Mouse (Mus musculus) myocyte (in vitro differentiated cells): ENCODE measurements around the gene Ddx28. TPM values are rescaled to one million over a fixed set of nuclear protein-coding genes. Genes with fewer than 3 reads are reported as not detected.
"Not testable (repeated sequence)": the region's sequence is repeated elsewhere in the genome, so short reads cannot be mapped to it uniquely, and the experiment has no call there.

ENCODE experiments used
- H3K27me3 ChIP-seq: one replicate; pipeline ENCODE4 v1.6.1; 2011; ENCODE audit not compliant: control insufficient read depth, insufficient read depth, insufficient read length
- H3K36me3 ChIP-seq: one replicate; pipeline ENCODE4 v1.6.1; 2011; ENCODE audit not compliant: control insufficient read depth, insufficient read depth
- H3K4me2 ChIP-seq: one replicate; pipeline ENCODE4 v1.6.1; 2011; ENCODE audit warnings: low read depth, control low read depth
- H3K4me3 ChIP-seq: one replicate; pipeline ENCODE4 v1.5.1; 2011; ENCODE audit warnings: mild to moderate bottlenecking, control low read depth, moderate library complexity
- H3K79me2 ChIP-seq: one replicate; pipeline ENCODE4 v1.6.1; 2011; ENCODE audit not compliant: control insufficient read depth, insufficient read depth
- H3ac ChIP-seq: one replicate; pipeline ENCODE4 v1.6.1; 2011; ENCODE audit not compliant: control insufficient read depth, insufficient read length
- CEBPB ChIP-seq: IDR thresholded peaks from 2 replicates; pipeline ENCODE4 v1.6.1; 2011; ENCODE audit warnings: mild to moderate bottlenecking, moderate library complexity; ENCODE audit not compliant: poor library complexity, insufficient read depth, severe bottlenecking
- E2F4 ChIP-seq: IDR thresholded peaks from one replicate; pipeline ENCODE4 v1.6.1; 2011; ENCODE audit warnings: mild to moderate bottlenecking, control low read depth, moderate library complexity; ENCODE audit not compliant: insufficient read depth
- MAX ChIP-seq: IDR thresholded peaks from one replicate; pipeline ENCODE4 v1.6.1; 2011; ENCODE audit warnings: low read depth, mild to moderate bottlenecking, control low read depth
- MYOD1 ChIP-seq, 3 experiments: IDR thresholded peaks; one replicate each; pipeline ENCODE4 v1.6.1; 2011; ENCODE audit warnings: control low read depth in 2 of 3, low read depth in 2 of 3, mild to moderate bottlenecking in 2 of 3, moderate library complexity in 1 of 3; ENCODE audit not compliant: insufficient read length in 2 of 3, control insufficient read depth in 1 of 3
- MYOG ChIP-seq, 3 experiments: IDR thresholded peaks; one replicate each; pipeline ENCODE4 v1.6.1; 2011; ENCODE audit warnings: control low read depth in 2 of 3, low read depth in 2 of 3, mild to moderate bottlenecking in 2 of 3; ENCODE audit not compliant: insufficient read length in 2 of 3, control insufficient read depth in 1 of 3, insufficient read depth in 1 of 3
- POLR2A ChIP-seq: IDR thresholded peaks from one replicate; pipeline ENCODE4 v1.6.1; 2011; ENCODE audit warnings: low read depth, mild to moderate bottlenecking, control low read depth, moderate library complexity; ENCODE audit not compliant: insufficient read length
- POLR2AphosphoS2 ChIP-seq: IDR thresholded peaks from one replicate; pipeline ENCODE4 v1.6.1; 2011; ENCODE audit warnings: low read depth, control low read depth; ENCODE audit not compliant: insufficient read length
- REST ChIP-seq: IDR thresholded peaks from one replicate; pipeline ENCODE4 v1.6.1; 2011; ENCODE audit warnings: mild to moderate bottlenecking, control low read depth, moderate library complexity; ENCODE audit not compliant: insufficient read depth, insufficient read length
- SRF ChIP-seq: IDR thresholded peaks from one replicate; pipeline ENCODE4 v1.6.1; 2011; ENCODE audit warnings: low read depth; ENCODE audit not compliant: control insufficient read depth, insufficient read length
- TCF12 ChIP-seq: IDR thresholded peaks from one replicate; pipeline ENCODE4 v1.6.1; 2011; ENCODE audit warnings: mild to moderate bottlenecking, control low read depth; ENCODE audit not compliant: poor library complexity, insufficient read depth, severe bottlenecking
- TCF3 ChIP-seq: IDR thresholded peaks from one replicate; pipeline ENCODE4 v1.6.1; 2011; ENCODE audit warnings: low read depth, control low read depth; ENCODE audit not compliant: insufficient read length
- USF1 ChIP-seq: IDR thresholded peaks from one replicate; pipeline ENCODE4 v1.6.1; 2011; ENCODE audit warnings: low read depth, mild to moderate bottlenecking, control low read depth, moderate library complexity
- polyA plus RNA-seq: library from polyadenylated mRNA; unstranded; fragments of >200 nt; fragmentation: generic; extraction: Trizol; gene quantifications from one replicate; pipeline ENCODE4 v1.2.1, GENCODE M21; 2012; ENCODE audit warnings: missing spikeins

Ddx28 gene
- polyA plus RNA-seq, 1 experiment, result 20.6 TPM

DNA sequence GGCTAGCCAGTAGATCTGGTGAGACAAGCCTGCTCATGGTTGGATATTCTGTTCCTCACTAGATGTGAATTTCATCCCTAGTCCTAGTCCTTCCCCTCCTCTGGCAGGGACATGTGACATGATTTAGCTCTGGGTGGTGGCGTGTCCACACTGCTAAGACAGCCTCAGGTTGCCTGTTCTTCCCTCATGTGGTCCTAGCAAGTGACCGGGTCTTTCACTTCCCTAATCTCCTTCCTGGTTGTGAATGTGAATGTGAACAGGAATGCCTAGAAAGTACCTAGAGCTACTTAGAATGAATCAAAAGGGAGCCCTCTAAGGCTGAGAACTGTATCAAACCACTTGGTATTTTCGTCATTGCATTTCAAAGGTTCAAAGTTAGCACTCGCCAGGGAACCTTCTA lies 27.9 kb upstream of the Ddx28 start:
- Histone ChIP-seq H3K4me2 (no peak overlapping the region), H3K4me3 (no peak overlapping the region), H3K36me3 (peaks cover 4% of the 10 kb centered on the region), H3K27me3 (no peaks in the 10 kb centered on the region), H3ac (no peak overlapping the region), H3K79me2 (no peaks in the 10 kb centered on the region)
- TF ChIP-seq E2F4, result no peak

- no peak overlapping the region for H3ac ChIP-seq
- no peaks in the 10 kb centered on the region for H3K27me3 ChIP-seq
- no peak overlapping the region for H3K4me3 ChIP-seq
- TF ChIP-seq MYOG (IDR thresholded peaks at IDR 0.05; ENCODE audit: control insufficient read depth in 1 of 3, insufficient read depth in 1 of 3, insufficient read length in 2 of 3, low read depth in 2 of 3), result no peak
- H3K4me2 ChIP-seq, result no peak overlapping the region
- H3K79me2 ChIP-seq, result no peaks in the 10 kb centered on the region
- peaks cover 9% of the 10 kb centered on the region for H3K36me3 ChIP-seq
Measured at GRCm38 (mm10) chr8:106038721-106039120, 27.0 kb upstream of the Ddx28 start.

DNA sequence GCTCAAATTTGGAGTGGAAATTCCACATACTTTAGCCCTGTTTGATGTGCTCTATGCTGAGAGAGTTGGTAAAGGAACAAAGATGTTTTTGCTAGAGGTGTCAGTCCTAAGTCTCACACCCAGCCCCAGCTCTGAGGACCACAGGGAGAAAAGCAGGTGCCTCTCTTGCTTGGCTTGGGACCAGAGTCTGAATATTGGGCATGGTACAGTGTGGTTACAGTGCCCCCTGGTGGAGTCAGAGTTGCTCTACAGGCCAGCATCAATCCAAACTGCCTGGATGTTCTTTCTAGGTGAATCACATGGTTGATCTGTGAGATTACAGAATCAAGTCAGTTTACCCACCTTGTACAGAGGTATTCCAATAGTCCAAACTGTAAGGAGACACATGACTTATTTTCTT lies 10.8 kb upstream of the Ddx28 start:
- peaks cover 9% of the 10 kb centered on the region for H3K36me3 ChIP-seq
- no peak overlapping the region for H3K4me2 ChIP-seq
- H3K79me2 ChIP-seq, result no peaks in the 10 kb centered on the region
- H3K27me3 ChIP-seq, result no peaks in the 10 kb centered on the region
- no peak overlapping the region for H3ac ChIP-seq
- no peak overlapping the region for H3K4me3 ChIP-seq
- TF ChIP-seq MAX (no peak), POLR2A (no peak), TCF12 (no peak), MYOD1 (IDR thresholded peaks at IDR 0.05; ENCODE audit: control insufficient read depth in 1 of 3, insufficient read length in 2 of 3, low read depth in 2 of 3) (no peak), MYOG (IDR thresholded peaks at IDR 0.05; ENCODE audit: control insufficient read depth in 1 of 3, insufficient read depth in 1 of 3, insufficient read length in 2 of 3, low read depth in 2 of 3) (no peak)

DNA sequence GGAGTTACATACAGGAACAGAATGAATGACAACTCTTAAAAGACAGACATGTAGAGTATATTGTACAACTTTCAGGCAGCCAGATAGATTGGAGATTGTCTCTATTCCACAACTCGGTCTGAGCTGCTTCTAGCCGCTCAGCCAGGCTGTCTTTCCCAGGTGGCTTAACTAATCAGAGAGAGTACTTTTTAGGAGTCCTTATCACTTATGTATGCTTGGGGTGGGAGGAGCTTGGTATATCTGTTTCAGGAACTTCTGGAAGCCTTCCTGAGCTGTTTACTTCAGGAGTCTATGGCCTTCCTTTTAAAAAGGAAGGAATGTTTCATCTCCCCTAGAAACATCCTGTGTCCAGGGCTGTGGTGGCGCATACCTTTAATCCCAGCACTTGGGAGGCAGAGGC lies 6.4 kb upstream of the Ddx28 start:
- TF ChIP-seq REST (no peak), CEBPB (no peak), POLR2AphosphoS2 (no peak), USF1 (no peak), MYOG (IDR thresholded peaks at IDR 0.05; ENCODE audit: control insufficient read depth in 1 of 3, insufficient read depth in 1 of 3, insufficient read length in 2 of 3, low read depth in 2 of 3) (no peak), SRF (no peak), E2F4 (no peak), POLR2A (no peak), TCF12 (no peak), MYOD1 (IDR thresholded peaks at IDR 0.05; ENCODE audit: control insufficient read depth in 1 of 3, insufficient read length in 2 of 3, low read depth in 2 of 3) (no peak), MAX (no peak), TCF3 (no peak)
- H3K4me2 ChIP-seq, result no peak overlapping the region
- peaks cover 6% of the 10 kb centered on the region for H3K36me3 ChIP-seq
- H3K79me2 ChIP-seq, result no peaks in the 10 kb centered on the region
- H3ac ChIP-seq, result no peak overlapping the region
- no peak overlapping the region for H3K4me3 ChIP-seq
- no peaks in the 10 kb centered on the region for H3K27me3 ChIP-seq

- no peak for TF ChIP-seq REST
- no peak for TF ChIP-seq POLR2AphosphoS2
- H3ac ChIP-seq, result no peak overlapping the region
- H3K79me2 ChIP-seq, result no peaks in the 10 kb centered on the region
- no peak overlapping the region for H3K4me2 ChIP-seq
- peaks cover 6% of the 10 kb centered on the region for H3K36me3 ChIP-seq
- no peaks in the 10 kb centered on the region for H3K27me3 ChIP-seq
- no peak overlapping the region for H3K4me3 ChIP-seq
Measured at GRCm38 (mm10) chr8:106017130-106017529, 5.4 kb upstream of the Ddx28 start.

DNA sequence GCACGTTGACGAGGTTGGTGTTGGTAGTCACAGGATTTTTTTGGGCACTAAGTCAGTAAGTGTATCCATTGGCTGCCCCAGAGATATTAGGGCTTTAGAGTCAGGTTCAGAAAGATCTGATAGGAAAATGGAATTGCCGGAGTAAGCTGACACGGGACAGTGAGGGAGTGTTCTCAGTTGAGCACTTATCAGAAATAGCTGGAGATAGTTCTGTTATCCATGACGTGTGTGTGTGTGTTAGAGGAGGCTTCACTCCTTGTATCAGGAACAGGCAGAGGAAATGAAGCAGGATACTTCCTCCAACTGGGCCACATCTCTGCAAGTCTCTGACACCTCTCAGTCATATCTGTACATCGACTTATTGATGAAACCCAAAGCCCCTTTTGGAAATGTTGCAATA lies 4.6 kb upstream of the Ddx28 start:
- TF ChIP-seq POLR2AphosphoS2, result no peak
- no peak for TF ChIP-seq SRF
- no peak for TF ChIP-seq POLR2A
- TF ChIP-seq MYOG (IDR thresholded peaks at IDR 0.05; ENCODE audit: control insufficient read depth in 1 of 3, insufficient read depth in 1 of 3, insufficient read length in 2 of 3, low read depth in 2 of 3), result no peak
- no peak for TF ChIP-seq REST
- no peak for TF ChIP-seq CEBPB
- no peak for TF ChIP-seq TCF12
- Histone ChIP-seq H3K27me3 (no peaks in the 10 kb centered on the region), H3K4me3 (no peak overlapping the region), H3K79me2 (no peaks in the 10 kb centered on the region), H3K4me2 (no peak overlapping the region), H3K36me3 (peaks cover 6% of the 10 kb centered on the region), H3ac (no peak overlapping the region)

GRCm38 (mm10) chr8:106012203-106012602 lies 521 bp upstream of the Ddx28 start:
- not testable (repeated sequence) for H3K36me3 ChIP-seq, H3K27me3 ChIP-seq
- H3ac ChIP-seq, result peak overlapping the region; percentile 96
- peak overlapping the region; percentile 96 for H3K4me3 ChIP-seq
- peaks cover 11% of the 10 kb centered on the region for H3K79me2 ChIP-seq
- H3K4me2 ChIP-seq, result peak overlapping the region; percentile 87
